Mouse (Mus musculus) right cerebral cortex, postnatal 10 days (tissue): ENCODE results near the gene Amigo3.
A peak's percentile ranks its signal among the peaks of the same experiment; 100 is the strongest.

Experiments used
- DNase-seq, 2 experiments: peaks; one replicate each; pipeline ENCODE4 v3.0.0; 2021; ENCODE audit warnings: low spot score in 2 of 2

Amigo3 gene

DNA sequence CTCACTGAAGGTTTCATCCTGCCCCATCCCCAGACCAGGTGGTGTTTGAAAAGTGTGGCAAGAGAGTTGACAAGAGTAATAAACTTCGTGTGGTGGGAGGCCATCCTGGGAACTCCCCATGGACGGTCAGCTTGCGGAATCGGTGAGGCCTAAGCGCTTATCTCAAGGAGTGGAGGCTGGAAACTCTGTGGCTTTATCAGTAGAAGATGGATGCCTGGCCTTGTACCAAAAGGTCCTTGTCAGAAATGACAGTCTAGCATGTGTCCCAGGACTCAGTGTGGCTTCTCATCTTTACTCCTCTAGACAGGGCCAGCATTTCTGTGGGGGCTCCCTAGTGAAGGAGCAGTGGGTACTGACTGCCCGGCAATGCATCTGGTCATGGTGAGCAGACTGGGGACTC lies 30.6 kb downstream of the Amigo3 start:
- DNase-seq = no peak

DNA sequence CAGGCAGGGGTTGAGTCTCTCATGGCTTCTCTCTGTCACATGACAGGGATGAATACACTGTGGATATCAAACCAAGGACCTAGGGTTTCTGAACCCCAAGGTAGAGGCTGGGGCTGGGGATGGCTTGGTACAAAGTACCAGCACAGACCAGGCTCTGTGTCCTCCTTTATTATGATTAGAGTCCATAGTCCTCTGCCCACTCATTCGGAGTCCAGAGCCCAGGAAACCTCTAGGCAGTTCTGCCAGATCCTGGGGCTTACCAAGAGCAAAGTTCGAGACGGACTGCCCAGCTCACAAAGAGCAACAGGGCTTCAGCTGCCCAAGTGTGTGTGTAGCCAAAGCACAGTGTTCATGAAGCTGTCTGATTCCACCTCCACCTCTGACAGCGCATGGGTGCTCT lies 32.3 kb downstream of the Amigo3 start:
- no peak for DNase-seq

DNA sequence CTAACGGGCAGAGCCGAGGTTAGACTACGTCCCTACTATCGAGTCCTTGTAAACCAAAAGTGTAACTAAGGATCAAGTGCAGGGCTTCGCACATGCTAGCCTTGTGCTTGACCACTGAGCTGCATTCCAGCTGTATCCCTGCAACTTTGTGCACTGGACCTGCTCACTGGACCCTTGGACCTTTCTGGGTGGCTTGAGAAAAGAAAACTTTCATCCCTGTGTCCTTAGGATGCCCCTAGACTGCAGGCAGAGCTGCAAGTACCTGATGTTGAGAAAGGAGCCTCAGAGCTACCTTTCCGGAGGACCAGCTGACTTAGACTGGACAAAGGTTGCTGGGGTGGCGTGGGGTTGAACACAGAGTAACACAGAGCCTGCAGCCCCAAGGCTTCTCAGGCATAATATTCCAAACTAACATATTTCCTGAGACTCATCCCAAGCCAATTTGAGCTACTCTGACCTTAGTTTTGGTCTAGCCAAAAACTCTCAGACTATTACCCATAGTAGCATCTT lies 37.7 kb downstream of the Amigo3 start:
- DNase-seq = no peak

DNA sequence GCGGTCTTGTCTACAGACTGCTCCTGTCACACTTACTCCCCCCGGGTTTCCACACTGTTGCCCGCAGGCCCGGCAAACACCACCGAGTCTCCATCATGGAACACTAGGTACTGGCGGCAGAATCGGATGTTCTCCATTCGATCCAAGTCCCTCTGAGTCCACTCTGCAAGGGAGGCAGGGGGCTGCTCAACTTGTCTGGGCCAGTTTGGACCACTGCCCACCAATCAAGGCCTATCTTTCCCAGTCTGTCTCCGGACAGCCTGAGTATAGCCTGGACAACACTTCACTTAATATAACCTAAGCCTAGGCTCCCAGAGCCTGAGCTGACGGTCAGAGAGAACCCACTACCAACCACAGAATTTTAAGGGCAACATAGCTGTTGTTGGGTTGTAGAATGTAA lies 40.6 kb downstream of the Amigo3 start:
- no peak for DNase-seq

DNA sequence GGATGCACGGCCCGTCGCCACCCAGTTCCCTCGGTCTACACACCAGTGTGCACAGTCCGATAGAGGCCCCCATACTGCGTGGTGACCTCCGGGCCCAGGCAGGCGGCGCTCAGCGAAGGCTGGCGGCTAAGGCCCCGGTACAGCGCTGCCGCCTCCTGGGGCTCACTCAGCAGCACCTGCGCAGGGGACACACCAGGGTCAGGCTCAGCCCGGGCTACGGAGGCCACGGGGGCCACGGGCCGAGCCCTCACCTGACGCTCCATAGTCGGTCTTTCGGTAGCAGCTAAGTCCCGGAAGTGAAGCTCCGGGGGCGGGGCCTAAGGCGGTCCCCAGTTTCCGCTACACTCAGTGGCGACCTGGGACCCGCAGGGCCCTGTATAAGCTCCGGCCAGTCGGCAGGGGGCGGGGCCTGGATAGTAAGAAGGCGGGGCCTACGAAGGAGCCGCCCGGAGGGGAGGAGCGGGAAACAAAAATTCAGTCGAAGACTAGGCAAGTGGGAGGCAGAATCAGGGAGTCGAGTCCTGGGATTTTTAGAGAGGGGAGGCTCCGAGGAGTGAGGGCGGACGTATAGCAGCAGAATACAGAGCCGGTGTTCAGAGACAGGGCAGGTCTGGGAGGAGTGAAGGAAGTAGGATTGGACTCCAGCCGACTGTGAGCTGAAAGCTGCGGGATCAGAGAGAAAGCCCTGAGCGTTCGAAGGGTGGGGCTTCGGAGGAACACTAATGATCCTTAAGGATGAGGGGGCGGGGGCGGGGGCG lies 41.4 kb downstream of the Amigo3 start, which contains the start of gene Apeh:
Gene Apeh, minus strand, starts transcription at position 423 of the 758 bp plus-strand sequence.
- peak; percentile 93 to 94 for DNase-seq

DNA sequence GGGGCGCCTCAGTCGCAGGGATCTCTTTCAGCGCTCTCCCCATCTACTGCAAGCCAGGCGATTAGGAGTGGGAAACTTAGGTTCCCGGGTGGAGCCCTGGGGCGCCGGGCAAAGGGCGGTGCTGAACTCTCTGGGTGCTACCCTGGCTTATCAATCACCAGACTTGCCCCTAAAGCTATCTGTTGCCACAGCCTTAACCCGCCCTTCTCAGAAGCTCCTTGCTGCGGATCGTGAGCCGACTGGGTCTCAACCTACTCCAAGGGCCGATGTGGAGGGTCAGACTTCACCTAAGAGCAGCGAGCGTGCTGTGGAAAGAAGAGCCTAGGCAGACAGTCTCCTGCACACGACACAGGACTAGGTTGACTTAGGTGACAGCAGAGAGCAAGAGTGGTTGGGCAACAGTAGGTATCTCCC lies 42.0 kb downstream of the Amigo3 start:
- DNase-seq = no peak

DNA sequence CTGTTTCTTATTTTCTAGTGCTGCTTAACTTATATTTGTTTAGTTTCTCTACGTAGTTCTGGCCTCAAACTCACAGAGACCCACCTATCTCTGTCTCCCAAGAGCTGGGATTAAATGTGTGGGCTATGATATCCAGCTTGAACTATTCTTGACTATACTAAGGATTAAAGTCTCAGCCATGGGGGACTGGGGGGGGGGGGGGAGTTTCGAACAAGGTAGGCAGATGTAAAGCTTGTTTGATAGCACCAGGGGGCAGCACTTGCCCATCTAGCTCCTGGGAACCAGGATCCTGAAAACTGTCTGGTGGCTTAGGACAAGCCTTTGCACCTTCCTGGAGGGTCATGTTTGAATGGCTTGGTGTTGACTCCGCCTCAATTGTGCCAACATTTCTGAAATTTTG lies 42.6 kb downstream of the Amigo3 start:
- peak in 1 of 2 experiments; percentile 79 for DNase-seq

DNA sequence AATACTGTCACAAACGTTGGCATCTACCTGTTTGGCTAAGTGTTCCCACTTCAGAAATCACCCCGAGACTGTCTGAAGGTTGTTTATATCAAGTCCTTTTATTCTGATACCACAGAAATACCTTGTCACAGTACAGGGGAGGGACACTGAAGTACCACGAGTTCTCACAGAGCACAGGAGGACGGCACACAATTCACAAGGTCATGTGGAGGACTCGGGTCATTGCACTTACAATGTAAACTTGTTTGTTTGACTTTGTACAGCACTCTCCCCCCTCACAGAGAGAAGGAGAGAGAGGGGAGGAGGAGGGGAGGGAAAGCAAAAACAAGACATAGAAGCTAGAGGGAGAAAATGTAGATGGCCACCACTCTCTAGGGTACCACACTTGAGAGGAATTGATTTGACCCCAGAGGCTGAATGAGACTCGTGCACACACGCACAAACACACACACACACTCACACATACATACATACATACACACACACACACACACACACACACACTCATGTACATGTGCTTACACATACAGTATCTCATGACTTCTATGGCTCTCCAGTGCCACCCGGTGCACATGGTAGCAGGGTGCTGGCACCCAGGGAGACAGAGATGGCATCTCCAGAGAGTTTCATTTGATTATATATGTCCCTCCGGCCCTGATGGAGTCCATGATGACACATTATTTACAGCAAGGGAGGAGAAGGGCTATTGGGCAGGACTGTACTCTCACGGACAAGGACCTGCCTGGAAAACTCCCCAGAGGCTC lies 43.2 kb downstream of the Amigo3 start:
- DNase-seq = no peak

DNA sequence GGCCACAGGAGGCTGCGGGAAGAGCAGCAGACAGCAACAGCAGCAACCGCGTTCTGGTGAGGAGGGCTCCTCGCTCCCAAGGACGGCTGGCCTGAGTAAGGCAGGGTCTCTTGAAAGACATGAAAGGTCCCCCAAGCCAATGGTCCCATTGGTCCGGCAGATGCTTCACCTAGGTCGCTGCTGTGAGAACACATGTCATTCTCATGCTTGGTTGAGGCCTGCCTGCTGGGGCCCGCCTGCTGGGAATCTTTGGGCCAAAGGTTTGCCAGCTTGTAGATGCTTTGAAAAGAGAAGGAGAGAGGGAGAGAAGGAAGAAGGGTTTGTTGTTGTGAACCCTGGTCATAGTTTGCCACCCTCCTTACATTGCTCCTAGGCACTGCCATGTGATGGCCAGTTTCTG lies 46.7 kb downstream of the Amigo3 start:
- no peak for DNase-seq

DNA sequence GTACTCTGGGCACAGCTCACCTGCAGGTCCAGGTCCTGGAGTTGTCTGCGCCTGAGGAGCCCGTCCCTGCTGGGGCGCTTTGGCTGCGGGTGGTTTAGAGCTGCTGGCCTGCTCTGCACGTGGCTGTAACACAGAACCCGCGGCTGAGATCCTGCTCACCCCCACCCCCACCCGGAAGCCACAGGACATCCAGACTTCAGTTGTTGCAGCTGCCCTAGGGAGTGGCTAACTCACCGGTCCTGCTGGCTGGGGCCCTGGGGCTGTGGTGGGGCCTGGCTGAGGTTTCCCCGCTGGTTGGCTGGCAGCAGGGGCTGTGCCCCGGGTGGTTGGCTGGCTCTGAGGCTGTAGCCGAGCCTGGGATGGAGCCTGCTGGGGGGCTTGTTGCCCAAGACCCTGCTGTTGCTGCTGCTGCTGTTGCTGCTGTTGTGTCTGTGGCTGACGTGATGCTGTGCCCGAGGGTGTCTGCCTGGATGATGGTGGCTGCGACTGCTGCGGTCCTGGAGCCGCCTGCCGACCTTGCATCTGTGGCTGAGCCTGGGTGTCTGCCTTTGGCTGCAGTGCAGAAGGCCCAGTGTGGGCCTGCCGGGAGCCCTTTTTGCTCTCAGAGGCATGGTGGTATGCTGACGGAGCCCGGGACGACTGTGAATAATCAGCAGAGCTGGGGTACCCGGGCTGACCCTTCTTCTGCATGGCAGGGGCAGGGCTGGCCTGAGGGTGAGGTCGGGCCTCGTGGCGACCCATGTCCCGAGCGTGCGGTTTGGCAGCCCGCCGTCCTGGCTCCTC lies 52.0 kb downstream of the Amigo3 start:
- DNase-seq = no peak
